Mouse (Mus musculus) neural tube, embryonic 14.5 days (tissue): Measurements from ENCODE around the gene Zswim1. TPM values are rescaled to one million over a fixed set of nuclear protein-coding genes. Genes with fewer than 3 reads are reported as not detected.

Experiments
- polyA plus RNA-seq: library from polyadenylated mRNA; unstranded; fragments of >200 nt; fragmentation: Nextera tagmentation; extraction: Ambion mirVana; gene quantifications from 2 replicates; pipeline ENCODE4 v1.2.1, GENCODE M21; 2014

The Zswim1 gene
- polyA plus RNA-seq, 1 experiment from 2014 or later = 29.3 TPM

Other genes with a start within 250 kb of the Zswim1 start
- not detected in 2 replicates for gene Spint3, start 249.2 kb upstream of the Zswim1 start, polyA plus RNA-seq
- not detected in 2 replicates for gene Wfdc6a, start 237.2 kb upstream of the Zswim1 start, polyA plus RNA-seq
- not detected in 2 replicates for gene Eppin, start 229.1 kb upstream of the Zswim1 start, polyA plus RNA-seq
- gene Wfdc6b, start 209.2 kb upstream of the Zswim1 start, polyA plus RNA-seq = not detected in 2 replicates
- gene Wfdc8, start 209.1 kb upstream of the Zswim1 start, polyA plus RNA-seq = not detected in 2 replicates
- gene Wfdc16, start 183.9 kb upstream of the Zswim1 start, polyA plus RNA-seq = not detected in 2 replicates
- not detected in 2 replicates for gene Wfdc10, start 166.6 kb upstream of the Zswim1 start, polyA plus RNA-seq
- not detected in 2 replicates for gene Wfdc9, start 166.1 kb upstream of the Zswim1 start, polyA plus RNA-seq
- gene Wfdc11, start 148.6 kb upstream of the Zswim1 start, polyA plus RNA-seq = not detected in 2 replicates
- not detected in 2 replicates for gene Wfdc13, start 137.6 kb upstream of the Zswim1 start, polyA plus RNA-seq
- not detected in 2 replicates for gene Spint4, start 124.2 kb upstream of the Zswim1 start, polyA plus RNA-seq
- gene Spint5, start 107.4 kb upstream of the Zswim1 start, polyA plus RNA-seq = not detected in 2 replicates
- gene Wfdc3, start 76.8 kb upstream of the Zswim1 start, polyA plus RNA-seq = 0.77 and 1.2 TPM in 2 replicates
- 49.0 and 56.0 TPM in 2 replicates for gene Dnttip1, start 76.7 kb upstream of the Zswim1 start, polyA plus RNA-seq
- gene Ube2c, start 52.8 kb upstream of the Zswim1 start, polyA plus RNA-seq = 30.6 and 38.9 TPM in 2 replicates
- gene Tnnc2, start 42.7 kb upstream of the Zswim1 start, polyA plus RNA-seq = 1.9 and 6.4 TPM in 2 replicates
- 31.6 and 41.1 TPM in 2 replicates for gene Snx21, start 36.9 kb upstream of the Zswim1 start, polyA plus RNA-seq
- gene Acot8, start 17.8 kb upstream of the Zswim1 start, polyA plus RNA-seq = 21.0 and 24.2 TPM in 2 replicates
- 16.9 and 19.0 TPM in 2 replicates for gene Zswim3, start 17.6 kb upstream of the Zswim1 start, polyA plus RNA-seq
- gene Spata25, start 5.9 kb downstream of the Zswim1 start, polyA plus RNA-seq = 0.27 TPM in 1 of 2 replicates, not detected in the other
- 81.2 and 102 TPM in 2 replicates for gene Ctsa, start 10.2 kb downstream of the Zswim1 start, polyA plus RNA-seq
- gene Neurl2, start 10.8 kb downstream of the Zswim1 start, polyA plus RNA-seq = 5.8 and 7.2 TPM in 2 replicates
- 59.0 and 136 TPM in 2 replicates for gene Pltp, start 35.0 kb downstream of the Zswim1 start, polyA plus RNA-seq
- 78.0 and 82.1 TPM in 2 replicates for gene Pcif1, start 56.6 kb downstream of the Zswim1 start, polyA plus RNA-seq
- gene Zfp335, start 89.1 kb downstream of the Zswim1 start, polyA plus RNA-seq = 14.3 and 14.5 TPM in 2 replicates
- gene Mmp9, start 118.1 kb downstream of the Zswim1 start, polyA plus RNA-seq = 13.8 and 22.2 TPM in 2 replicates
- gene Slc12a5, start 138.1 kb downstream of the Zswim1 start, polyA plus RNA-seq = 51.5 and 68.8 TPM in 2 replicates
- gene Ncoa5, start 212.2 kb downstream of the Zswim1 start, polyA plus RNA-seq = 79.5 and 98.9 TPM in 2 replicates
- 5.5 and 10.6 TPM in 2 replicates for gene Cd40, start 232.9 kb downstream of the Zswim1 start, polyA plus RNA-seq